10 mouse cellular contexts compared by ENCODE assay signal in genomic region chr12:28863260-28863659, GRCm38 (mm10).
DNase-seq lines count a peak whose midpoint lies in the region; ATAC-seq and TF ChIP-seq lines count a peak whose summit lies in the region.
"Had no signal": no experiment of that assay in that cellular context is flagged by ENCODE, and none has a peak within 500 bp of the region (broad histone marks: within the 10 kb centered on the region; RNA-seq: fewer than 3 reads in every experiment).

No protein-coding gene starts in this region.

- no peaks in the 10 kb centered on the region for H3K9me3 ChIP-seq in hindbrain, embryonic 13.5 days
- H3K9me3 ChIP-seq in hindbrain, embryonic 11.5 days (ENCODE audit: control insufficient read depth, low read length): no peaks in the 10 kb centered on the region
- no peaks in the 10 kb centered on the region for H3K9me3 ChIP-seq in lung, embryonic 16.5 days (ENCODE audit: control insufficient read depth, low read length)
- no peaks in the 10 kb centered on the region for H3K9me3 ChIP-seq in forebrain, embryonic 16.5 days (ENCODE audit: control insufficient read depth, low read length)
- no peaks in the 10 kb centered on the region for H3K9me3 ChIP-seq in midbrain, embryonic 14.5 days (ENCODE audit: control insufficient read depth, low read length)
- H3K9me3 ChIP-seq: limb, embryonic 13.5 days had no signal

- peaks cover 78% of the 10 kb centered on the region for H3K4me1 ChIP-seq in hindbrain, embryonic 13.5 days (replicated peaks)
- H3K4me1 ChIP-seq in hindbrain, embryonic 11.5 days (replicated peaks; ENCODE audit: control insufficient read depth, insufficient read depth, low read length): peaks cover 5% of the 10 kb centered on the region; the same call in 1 of the 2 replicates
- H3K4me1 ChIP-seq in lung, embryonic 16.5 days (replicated peaks; ENCODE audit: control insufficient read depth, insufficient read depth, low read length): peaks cover 4% of the 10 kb centered on the region; the same call in 1 of the 2 replicates
- H3K4me1 ChIP-seq in lung, adult 2 months (ENCODE audit: control insufficient read depth, insufficient read depth, low read length): no peaks in the 10 kb centered on the region
- peaks cover 52% of the 10 kb centered on the region for H3K4me1 ChIP-seq in forebrain, embryonic 16.5 days (replicated peaks; ENCODE audit: control insufficient read depth, insufficient read depth, low read length)
- peaks cover 40% of the 10 kb centered on the region for H3K4me1 ChIP-seq in midbrain, embryonic 14.5 days (ENCODE audit: control insufficient read depth, insufficient read depth, low read length)

- H3K4me3 ChIP-seq in hindbrain, embryonic 13.5 days: no peak overlapping the region
- no peak overlapping the region for H3K4me3 ChIP-seq in hindbrain, embryonic 11.5 days (ENCODE audit: low read depth, low read length)
- no peak overlapping the region for H3K4me3 ChIP-seq in lung, embryonic 16.5 days (ENCODE audit: low read length)
- no peak overlapping the region for H3K4me3 ChIP-seq in lung, adult 2 months (replicated peaks; ENCODE audit: extremely low read depth, low read depth, low read length)
- no peak overlapping the region for H3K4me3 ChIP-seq in forebrain, embryonic 16.5 days (replicated peaks; ENCODE audit: low read length)
- no peak overlapping the region for H3K4me3 ChIP-seq in midbrain, embryonic 14.5 days (replicated peaks; ENCODE audit: low read depth, low read length)
- H3K4me3 ChIP-seq: limb, embryonic 13.5 days had no signal

- no peaks in the 10 kb centered on the region for H3K27me3 ChIP-seq in hindbrain, embryonic 13.5 days
- no peaks in the 10 kb centered on the region for H3K27me3 ChIP-seq in hindbrain, embryonic 11.5 days (ENCODE audit: control insufficient read depth, insufficient read depth, low read length)
- H3K27me3 ChIP-seq in lung, embryonic 16.5 days (ENCODE audit: control insufficient read depth, insufficient read depth, low read depth, low read length): no peaks in the 10 kb centered on the region
- no peaks in the 10 kb centered on the region for H3K27me3 ChIP-seq in forebrain, embryonic 16.5 days (replicated peaks; ENCODE audit: control insufficient read depth, insufficient read depth, low read length)
- H3K27me3 ChIP-seq in midbrain, embryonic 14.5 days (ENCODE audit: control insufficient read depth, insufficient read depth, low read length): no peaks in the 10 kb centered on the region
- H3K27me3 ChIP-seq: CH12.LX; limb, embryonic 13.5 days had no signal

- no peak overlapping the region for H3K9ac ChIP-seq in hindbrain, embryonic 13.5 days
- no peak overlapping the region for H3K9ac ChIP-seq in hindbrain, embryonic 11.5 days (ENCODE audit: low read depth, low read length)
- H3K9ac ChIP-seq in lung, embryonic 16.5 days (ENCODE audit: low read length): no peak overlapping the region
- H3K9ac ChIP-seq in forebrain, embryonic 16.5 days (replicated peaks; ENCODE audit: low read depth, low read length): no peak overlapping the region
- no peak overlapping the region for H3K9ac ChIP-seq in midbrain, embryonic 14.5 days (replicated peaks; ENCODE audit: low read length)
- H3K9ac ChIP-seq: limb, embryonic 13.5 days had no signal

- WGBS in hindbrain, embryonic 13.5 days: 60% methylated on average over 12 of the region's 12 CpGs
- WGBS in hindbrain, embryonic 11.5 days: 89% methylated on average over 12 of the region's 12 CpGs
- WGBS in lung, embryonic 16.5 days: 52% methylated on average over 12 of the region's 12 CpGs
- WGBS in lung, adult 2 months: 74% methylated on average over 12 of the region's 12 CpGs
- WGBS in forebrain, embryonic 16.5 days: 27% methylated on average over 12 of the region's 12 CpGs
- WGBS in midbrain, embryonic 14.5 days: 55% methylated on average over 12 of the region's 12 CpGs

- peaks cover 19% of the 10 kb centered on the region for H3K36me3 ChIP-seq in hindbrain, embryonic 13.5 days
- no peaks in the 10 kb centered on the region for H3K36me3 ChIP-seq in hindbrain, embryonic 11.5 days (ENCODE audit: control insufficient read depth, insufficient read depth, low read length)
- no peaks in the 10 kb centered on the region for H3K36me3 ChIP-seq in lung, embryonic 16.5 days (ENCODE audit: control insufficient read depth, insufficient read depth, low read length)
- no peaks in the 10 kb centered on the region for H3K36me3 ChIP-seq in forebrain, embryonic 16.5 days (ENCODE audit: control insufficient read depth, insufficient read depth)
- peaks cover 7% of the 10 kb centered on the region for H3K36me3 ChIP-seq in midbrain, embryonic 14.5 days (ENCODE audit: control insufficient read depth, insufficient read depth, low read length)

- no peak for TF ChIP-seq POLR2A in lung, adult 2 months (IDR thresholded peaks at IDR 0.05; ENCODE audit: borderline replicate concordance, extremely low read depth, low read depth, low read length)

- peak overlapping the region; percentile 91 for H3K27ac ChIP-seq in hindbrain, embryonic 13.5 days
- H3K27ac ChIP-seq in hindbrain, embryonic 11.5 days (ENCODE audit: low read depth, low read length): no peak overlapping the region
- H3K27ac ChIP-seq in lung, embryonic 16.5 days (ENCODE audit: low read length): no peak overlapping the region
- peak overlapping the region; percentile 71 for H3K27ac ChIP-seq in forebrain, embryonic 16.5 days (ENCODE audit: low read length)
- peak overlapping the region; percentile 80 for H3K27ac ChIP-seq in midbrain, embryonic 14.5 days (replicated peaks; ENCODE audit: low read depth, low read length)
- H3K27ac ChIP-seq: limb, embryonic 13.5 days had no signal

- ATAC-seq in hindbrain, embryonic 13.5 days (ENCODE audit: low FRiP score): no peak
- no peak for ATAC-seq in hindbrain, embryonic 11.5 days (ENCODE audit: low FRiP score)
- ATAC-seq in lung, embryonic 16.5 days (ENCODE audit: low read depth): peak; percentile 93
- ATAC-seq in forebrain, embryonic 16.5 days: peak; percentile 47
- ATAC-seq in midbrain, embryonic 14.5 days (ENCODE audit: low FRiP score, low TSS enrichment): no peak

- no peak for DNase-seq in hindbrain, embryonic 11.5 days (ENCODE audit: low spot score)
- DNase-seq in lung, adult 2 months: no peak
- DNase-seq in midbrain, embryonic 14.5 days: peak; percentile 57
- no peak for DNase-seq in adrenal gland, postnatal 14 days
- no peak for DNase-seq in gastrocnemius, postnatal 4 days (ENCODE audit: low spot score in 2 of 2)

- H3K4me2 ChIP-seq in hindbrain, embryonic 13.5 days: no peak overlapping the region
- no peak overlapping the region for H3K4me2 ChIP-seq in hindbrain, embryonic 11.5 days (replicated peaks; ENCODE audit: low read depth, low read length)
- no peak overlapping the region for H3K4me2 ChIP-seq in lung, embryonic 16.5 days (ENCODE audit: low read depth, low read length)
- H3K4me2 ChIP-seq in forebrain, embryonic 16.5 days (ENCODE audit: low read length): no peak overlapping the region
- no peak overlapping the region for H3K4me2 ChIP-seq in midbrain, embryonic 14.5 days (ENCODE audit: low read length)
- H3K4me2 ChIP-seq: limb, embryonic 13.5 days had no signal

- no peak for TF ChIP-seq CTCF in lung, adult 2 months (IDR thresholded peaks at IDR 0.05; ENCODE audit: insufficient read depth, low read length)

Comparison
In these comparisons a context has a peak if more than half of its experiments do, and no peak if none do; other contexts are left out.
1. H3K27ac ChIP-seq: peak in hindbrain, embryonic 13.5 days (single experiment), forebrain, embryonic 16.5 days (single experiment) and midbrain, embryonic 14.5 days (single experiment); none in hindbrain, embryonic 11.5 days (single experiment) and lung, embryonic 16.5 days (single experiment).
2. ATAC-seq: peak in lung, embryonic 16.5 days (single experiment) and forebrain, embryonic 16.5 days (single experiment); none in hindbrain, embryonic 13.5 days (single experiment), hindbrain, embryonic 11.5 days (single experiment) and midbrain, embryonic 14.5 days (single experiment).